12 mouse cellular contexts compared by ENCODE assay signal in genomic region chr15:103015406-103016166, GRCm38 (mm10). TPM values are rescaled to one million over a fixed set of nuclear protein-coding genes. Genes with fewer than 3 reads are reported as not detected.
DNase-seq lines count a peak whose midpoint lies in the region; ATAC-seq lines count a peak whose summit lies in the region.
"Had no signal": no experiment of that assay in that cellular context is flagged by ENCODE, and none has a peak within 500 bp of the region (broad histone marks: within the 10 kb centered on the region; RNA-seq: fewer than 3 reads in every experiment).

No protein-coding gene starts in this region.

- no peak for ATAC-seq in kidney, embryonic 16.5 days (ENCODE audit: low FRiP score, low TSS enrichment)
- no peak for ATAC-seq in hindbrain, embryonic 12.5 days (ENCODE audit: low FRiP score)
- ATAC-seq in neural tube, embryonic 13.5 days (ENCODE audit: low read depth), result no peak

- DNase-seq in kidney, postnatal 25 days, result no peak
- DNase-seq in ZHBTc4 (ENCODE audit: low read depth, low spot score), result peak; percentile 81
- DNase-seq in lung, postnatal 36 days, result no peak
- DNase-seq in c-Kit-positive CD71-positive TER-119-positive erythroid progenitor cells, embryonic 14.5 days (ENCODE audit: low spot score), result no peak
- DNase-seq: layer of hippocampus, adult 9-11 months; lung, adult 18-20 months; right cerebral cortex, postnatal 14 days; thymus, postnatal 4 days had no signal

- peaks cover 44% of the 10 kb centered on the region for H3K27me3 ChIP-seq in kidney, embryonic 16.5 days (ENCODE audit: insufficient read depth, low read length)
- peaks cover 98% of the 10 kb centered on the region for H3K27me3 ChIP-seq in hindbrain, embryonic 12.5 days
- peaks cover 6% of the 10 kb centered on the region; the same call in 1 of the 2 replicates for H3K27me3 ChIP-seq in neural tube, embryonic 13.5 days

- peak overlapping the region; percentile 67 for H3K9ac ChIP-seq in kidney, embryonic 16.5 days (replicated peaks; ENCODE audit: low read length)
- H3K9ac ChIP-seq in hindbrain, embryonic 12.5 days, result peak overlapping the region; percentile 72
- peak overlapping the region; percentile 82 for H3K9ac ChIP-seq in neural tube, embryonic 13.5 days
- H3K9ac ChIP-seq: embryonic facial prominence, embryonic 12.5 days had no signal

- no peaks in the 10 kb centered on the region for H3K9me3 ChIP-seq in kidney, embryonic 16.5 days (ENCODE audit: low read length)
- no peaks in the 10 kb centered on the region for H3K9me3 ChIP-seq in hindbrain, embryonic 12.5 days (replicated peaks)
- no peaks in the 10 kb centered on the region for H3K9me3 ChIP-seq in neural tube, embryonic 13.5 days
- H3K9me3 ChIP-seq: embryonic facial prominence, embryonic 12.5 days had no signal

- peak overlapping the region; percentile 68 for H3K4me2 ChIP-seq in kidney, embryonic 16.5 days (replicated peaks; ENCODE audit: low read depth, low read length)
- H3K4me2 ChIP-seq in hindbrain, embryonic 12.5 days (replicated peaks), result peak overlapping the region; percentile 44
- peak overlapping the region; percentile 91 for H3K4me2 ChIP-seq in neural tube, embryonic 13.5 days

- H3K27ac ChIP-seq in kidney, embryonic 16.5 days (ENCODE audit: low read length), result peak overlapping the region; percentile 88
- peak overlapping the region; percentile 88 for H3K27ac ChIP-seq in hindbrain, embryonic 12.5 days
- peak overlapping the region; percentile 96 for H3K27ac ChIP-seq in neural tube, embryonic 13.5 days (replicated peaks)
- H3K27ac ChIP-seq: embryonic facial prominence, embryonic 12.5 days had no signal

- WGBS in kidney, embryonic 16.5 days, result 26% methylated on average over 19 of the region's 19 CpGs
- 2% methylated on average over 19 of the region's 19 CpGs for WGBS in hindbrain, embryonic 12.5 days
- WGBS in neural tube, embryonic 13.5 days, result 3% methylated on average over 19 of the region's 19 CpGs

- H3K36me3 ChIP-seq in kidney, embryonic 16.5 days (ENCODE audit: insufficient read depth, low read length), result no peaks in the 10 kb centered on the region; the same call in 1 of the 2 replicates
- H3K36me3 ChIP-seq in hindbrain, embryonic 12.5 days, result no peaks in the 10 kb centered on the region
- H3K36me3 ChIP-seq in neural tube, embryonic 13.5 days, result peaks cover 17% of the 10 kb centered on the region; the same call in 1 of the 2 replicates
- H3K36me3 ChIP-seq: embryonic facial prominence, embryonic 12.5 days had no signal

- H3K4me1 ChIP-seq in kidney, embryonic 16.5 days (ENCODE audit: insufficient read depth, low read length), result peaks cover 88% of the 10 kb centered on the region
- peaks cover 3% of the 10 kb centered on the region; the same call in 1 of the 2 replicates for H3K4me1 ChIP-seq in hindbrain, embryonic 12.5 days
- H3K4me1 ChIP-seq in neural tube, embryonic 13.5 days (replicated peaks), result peaks cover 99% of the 10 kb centered on the region
- H3K4me1 ChIP-seq: embryonic facial prominence, embryonic 12.5 days had no signal

- H3K4me3 ChIP-seq in kidney, embryonic 16.5 days (ENCODE audit: low read length), result peak overlapping the region; percentile 39
- peak overlapping the region; percentile 39 for H3K4me3 ChIP-seq in hindbrain, embryonic 12.5 days
- peak overlapping the region; percentile 42 for H3K4me3 ChIP-seq in neural tube, embryonic 13.5 days

RNA-seq across cellular contexts. Expression of gene Hoxc4, which starts 3.1 kb away (rescaled TPM):
- polyA plus RNA-seq in kidney, embryonic 16.5 days (2015; fragmentation: Nextera tagmentation; extraction: Ambion mirVana), result 6.9 and 8.6 TPM in 2 replicates
- polyA plus RNA-seq in hindbrain, embryonic 12.5 days (2016; fragmentation: Nextera tagmentation; extraction: Ambion mirVana), result 34.5 and 59.6 TPM in 2 replicates
- 40.2 and 49.9 TPM in 2 replicates for polyA plus RNA-seq in neural tube, embryonic 13.5 days (2015; fragmentation: Nextera tagmentation; extraction: Ambion mirVana)

RNA-seq across cellular contexts. Expression of gene Hoxc6, which starts 17.5 kb away (rescaled TPM):
- 7.6 and 11.0 TPM in 2 replicates for polyA plus RNA-seq in kidney, embryonic 16.5 days (2015; fragmentation: Nextera tagmentation; extraction: Ambion mirVana)
- 2.1 and 2.3 TPM in 2 replicates for polyA plus RNA-seq in hindbrain, embryonic 12.5 days (2016; fragmentation: Nextera tagmentation; extraction: Ambion mirVana)
- 46.8 and 51.1 TPM in 2 replicates for polyA plus RNA-seq in neural tube, embryonic 13.5 days (2015; fragmentation: Nextera tagmentation; extraction: Ambion mirVana)
- polyA plus RNA-seq: embryonic facial prominence, embryonic 12.5 days had no signal

RNA-seq across cellular contexts. Expression of gene Hoxc8, which starts 25.2 kb away (rescaled TPM):
- polyA plus RNA-seq in kidney, embryonic 16.5 days (2015; fragmentation: Nextera tagmentation; extraction: Ambion mirVana), result 6.6 and 9.2 TPM in 2 replicates
- not detected in 2 replicates for polyA plus RNA-seq in hindbrain, embryonic 12.5 days (2016; fragmentation: Nextera tagmentation; extraction: Ambion mirVana)
- polyA plus RNA-seq in neural tube, embryonic 13.5 days (2015; fragmentation: Nextera tagmentation; extraction: Ambion mirVana), result 75.8 and 85.5 TPM in 2 replicates
- polyA plus RNA-seq: embryonic facial prominence, embryonic 12.5 days had no signal

RNA-seq across cellular contexts. Expression of gene Hoxc9, which starts 39.3 kb away (rescaled TPM):
- 7.4 and 9.2 TPM in 2 replicates for polyA plus RNA-seq in kidney, embryonic 16.5 days (2015; fragmentation: Nextera tagmentation; extraction: Ambion mirVana)
- polyA plus RNA-seq in hindbrain, embryonic 12.5 days (2016; fragmentation: Nextera tagmentation; extraction: Ambion mirVana), result not detected in 2 replicates
- polyA plus RNA-seq in neural tube, embryonic 13.5 days (2015; fragmentation: Nextera tagmentation; extraction: Ambion mirVana), result 40.9 and 43.4 TPM in 2 replicates
- polyA plus RNA-seq: embryonic facial prominence, embryonic 12.5 days had no signal

RNA-seq across cellular contexts. Expression of gene Hoxc5, which starts 48.3 kb away (rescaled TPM):
- polyA plus RNA-seq in kidney, embryonic 16.5 days (2015; fragmentation: Nextera tagmentation; extraction: Ambion mirVana), result 4.3 and 5.9 TPM in 2 replicates
- polyA plus RNA-seq in hindbrain, embryonic 12.5 days (2016; fragmentation: Nextera tagmentation; extraction: Ambion mirVana), result 20.2 and 37.0 TPM in 2 replicates
- 18.8 and 32.2 TPM in 2 replicates for polyA plus RNA-seq in neural tube, embryonic 13.5 days (2015; fragmentation: Nextera tagmentation; extraction: Ambion mirVana)
